Mouse (Mus musculus) lung, adult 2 months (tissue): ENCODE results near the gene Prkcd.

ENCODE experiments used
- CTCF ChIP-seq: fragments of 200-500 bp; IDR thresholded peaks from 2 replicates; pipeline ENCODE4 v1.5.1; 2011; ENCODE audit warnings: mild to moderate bottlenecking, low read length, control low read depth; ENCODE audit not compliant: insufficient read depth
- POLR2A ChIP-seq: fragments of 200-500 bp; IDR thresholded peaks from 2 replicates; pipeline ENCODE4 v1.6.1; 2011; ENCODE audit warnings: low read depth, mild to moderate bottlenecking, control low read depth, low read length, borderline replicate concordance; ENCODE audit errors: extremely low read depth

GRCm38 (mm10) chr14:30550232-30551070 lies 75.6 kb downstream of the Prkcd start:
- TF ChIP-seq CTCF, result no peak
- no peak for TF ChIP-seq POLR2A
